Mouse (Mus musculus) left cerebral cortex, postnatal 4 days (tissue): Measurements from ENCODE around the gene Cacna1h. TPM values are rescaled to one million over a fixed set of nuclear protein-coding genes. Genes with fewer than 3 reads are reported as not detected.
A peak's percentile ranks its signal among the peaks of the same experiment; 100 is the strongest.

Experiments
- DNase-seq: peaks from one replicate; pipeline ENCODE4 v3.0.0-alpha.2; 2022
- intact Hi-C: fragments of 180-260 bp; cut with DNase I; formaldehyde crosslinking; loops from one replicate; pipeline ENCODE4 v1.15.1; 2025
- total RNA-seq, 2 experiments: library from RNA; stranded (reverse); gene quantifications; 2 replicates each; pipeline ENCODE4 v1.2.3; 2021

Gene Cacna1h
- total RNA-seq = 100 to 1,000 TPM in 1 of 2 experiments, 10 to 100 TPM in 1; 96.9 to 103 TPM

DNA sequence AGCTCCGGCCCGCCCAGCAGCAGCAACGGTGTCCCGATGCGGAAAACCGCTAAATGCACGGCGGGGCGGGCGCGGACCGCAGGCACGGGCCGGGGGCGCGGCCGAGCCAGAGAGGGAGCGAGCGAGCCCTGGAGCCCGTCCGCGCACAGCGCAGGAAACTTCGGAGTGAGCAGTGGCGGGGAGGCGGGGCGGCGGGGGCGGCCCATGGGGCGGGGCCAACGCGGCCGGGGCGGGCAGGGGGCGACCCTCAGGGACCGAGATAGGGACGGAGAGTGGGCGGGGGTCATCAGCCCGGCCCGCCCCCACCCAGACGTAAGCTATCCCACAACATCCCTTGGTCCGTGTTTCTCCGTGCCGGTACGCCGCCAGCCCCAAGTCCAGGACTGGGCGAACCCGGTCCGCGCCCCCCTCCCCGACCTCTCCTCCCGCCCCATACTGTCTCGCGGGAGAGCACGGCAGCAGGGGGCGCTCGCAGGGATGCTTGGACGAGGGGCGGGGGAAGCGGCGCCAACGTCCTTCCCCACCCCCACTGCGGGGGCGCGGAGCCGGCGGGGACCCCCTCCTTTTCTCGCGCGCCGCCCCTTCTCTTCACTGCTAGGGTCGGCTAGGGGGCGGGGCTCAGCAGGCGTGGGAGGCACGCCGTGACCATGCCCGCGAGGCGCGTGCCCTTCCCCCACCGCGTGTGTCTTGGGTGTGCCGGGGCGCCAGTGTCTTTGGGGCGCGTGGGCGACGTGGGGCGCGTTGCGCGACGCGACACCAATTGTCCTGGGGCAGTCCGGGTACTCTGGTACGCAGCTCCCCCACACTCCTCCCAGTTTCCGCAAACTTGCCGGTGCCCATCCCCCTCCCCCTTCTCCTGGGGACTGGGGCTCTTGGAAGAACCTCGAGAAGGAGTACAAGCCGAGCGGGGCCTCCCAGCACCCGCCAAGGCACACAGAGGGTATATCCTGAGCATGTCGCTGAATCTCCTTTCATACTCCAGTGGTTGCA, at the start of gene Cacna1h:
Cacna1h (minus strand) TSS at position 167 of the 990 bp plus-strand sequence.
- peak; percentile 70 for DNase-seq
- intact Hi-C loops = no loop called here

DNA sequence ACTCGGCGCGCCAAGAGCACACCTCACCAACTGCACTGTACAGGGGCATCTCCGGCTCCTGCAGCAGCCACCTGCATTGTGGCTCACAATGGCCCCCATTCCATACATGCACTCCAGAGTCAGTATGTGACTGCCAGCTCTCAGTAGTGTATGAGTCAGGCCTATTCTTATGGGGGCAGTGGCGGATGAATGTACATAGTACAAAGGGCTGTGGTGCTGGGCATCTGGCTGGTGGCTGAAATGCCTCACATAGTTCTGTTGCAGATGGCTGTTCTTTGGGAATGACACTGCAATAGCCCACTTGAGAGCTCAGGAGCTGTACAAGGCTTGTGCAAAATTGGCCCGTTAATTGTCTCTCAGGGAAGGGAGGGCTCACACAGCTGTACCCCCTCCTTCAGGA, 48.5 kb upstream of the Cacna1h start:
- intact Hi-C loops = no loop called here
- no peak for DNase-seq

- DNase-seq = no peak
- intact Hi-C loops = no loop called here
Observed at GRCm38 (mm10) chr17:25480820-25481219, 47.2 kb upstream of the Cacna1h start.

DNA sequence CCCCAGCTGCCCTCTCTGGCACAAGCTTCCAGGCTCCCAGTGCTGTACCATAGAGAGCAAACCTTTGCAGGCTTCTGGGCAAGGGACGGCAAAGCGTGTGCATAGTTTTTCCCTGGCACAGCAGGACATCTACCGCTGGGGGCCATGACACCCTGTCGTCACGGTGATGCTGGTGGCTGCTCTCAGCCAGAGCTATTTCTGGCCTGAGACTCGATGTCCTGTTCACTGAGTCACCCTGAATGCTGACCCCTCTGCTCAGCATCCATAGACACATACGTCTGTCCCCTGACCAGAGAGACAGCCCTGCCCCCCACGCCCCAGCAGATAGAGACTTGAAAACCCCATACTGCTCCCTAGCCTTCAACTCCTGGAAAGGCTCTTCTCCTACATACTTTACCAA, 46.6 kb upstream of the Cacna1h start:
- intact Hi-C loops = no loop called here
- DNase-seq = no peak

- intact Hi-C loops = loop anchor here (2.0 to 10.0 kb wide), 4 partner anchors 33 to 321 kb away; partner anchors contain the start of genes AC134908.4, Metrn and Prss34
- peak; percentile 56 for DNase-seq
Observed at GRCm38 (mm10) chr17:25475946-25476744, 42.6 kb upstream of the Cacna1h start.

DNA sequence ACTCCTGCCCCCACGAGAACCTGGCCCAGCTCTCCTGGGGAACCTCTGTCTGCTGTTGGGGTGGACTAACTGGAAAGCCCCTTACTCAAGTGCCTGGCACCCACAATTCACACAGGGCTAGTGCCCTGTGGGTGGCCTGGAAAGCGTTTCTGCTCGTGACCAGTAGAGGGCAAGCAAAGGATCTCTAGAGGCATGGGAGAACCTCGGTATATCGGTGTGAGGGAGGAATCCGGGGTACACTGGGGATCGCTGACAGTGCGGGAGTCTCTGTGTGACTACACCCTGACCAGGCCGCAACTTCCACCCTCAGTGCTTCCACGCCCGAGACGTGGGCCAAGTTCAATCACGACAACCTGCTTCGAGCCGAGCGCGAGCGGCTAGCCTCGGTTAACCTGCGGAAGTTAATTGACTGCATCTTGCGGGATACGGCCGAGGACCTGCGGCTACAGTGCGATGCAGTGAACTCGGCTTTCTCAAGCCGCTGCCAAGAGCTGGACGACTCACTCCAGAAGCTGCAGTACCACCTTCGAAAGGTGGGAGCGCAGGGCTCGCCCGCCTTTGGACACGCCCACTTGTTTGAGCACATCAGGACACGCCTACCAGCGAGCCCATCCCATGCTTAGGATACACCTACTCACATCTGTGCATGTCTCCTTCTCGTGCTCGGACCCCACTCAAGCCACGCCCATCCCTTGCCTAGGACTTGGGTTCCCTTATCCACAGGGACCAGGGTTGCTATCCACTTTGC, 40.9 kb upstream of the Cacna1h start:
- DNase-seq = peak; percentile 54
- intact Hi-C loops = loop anchor here (2.0 to 10.0 kb wide), 4 partner anchors 34 to 323 kb away; partner anchors contain the start of genes AC134908.4, Metrn and Prss34

- no peak for DNase-seq
- intact Hi-C loops = loop anchor here (5.0 to 10.0 kb wide), 2 partner anchors 140 to 177 kb away; partner anchors contain the start of gene Prss34
Observed at GRCm38 (mm10) chr17:25472044-25472443, 38.5 kb upstream of the Cacna1h start.

DNA sequence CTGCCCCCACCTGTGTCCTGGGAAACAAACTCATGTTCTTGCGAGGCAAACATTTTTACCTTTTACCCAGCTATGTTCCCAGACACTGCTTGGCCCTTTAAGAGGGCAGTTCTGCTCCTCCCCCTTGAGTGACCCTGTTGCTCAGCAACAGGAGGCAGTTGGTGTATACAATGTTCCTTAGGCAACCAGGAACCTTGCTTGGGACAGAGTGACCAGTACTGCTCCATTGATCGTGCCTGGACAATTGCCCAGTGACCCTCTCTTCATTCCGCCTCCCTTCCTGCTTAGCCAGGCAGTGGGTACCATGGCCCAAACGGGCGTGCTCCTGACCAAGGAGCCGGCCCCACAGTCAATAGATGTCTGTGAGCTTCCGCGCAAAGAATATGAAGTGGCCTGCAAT, 37.8 kb upstream of the Cacna1h start:
- peak; percentile 39 for DNase-seq
- intact Hi-C loops = loop anchor here (5.0 to 10.0 kb wide), 2 partner anchors 139 to 177 kb away; partner anchors contain the start of gene Prss34

DNA sequence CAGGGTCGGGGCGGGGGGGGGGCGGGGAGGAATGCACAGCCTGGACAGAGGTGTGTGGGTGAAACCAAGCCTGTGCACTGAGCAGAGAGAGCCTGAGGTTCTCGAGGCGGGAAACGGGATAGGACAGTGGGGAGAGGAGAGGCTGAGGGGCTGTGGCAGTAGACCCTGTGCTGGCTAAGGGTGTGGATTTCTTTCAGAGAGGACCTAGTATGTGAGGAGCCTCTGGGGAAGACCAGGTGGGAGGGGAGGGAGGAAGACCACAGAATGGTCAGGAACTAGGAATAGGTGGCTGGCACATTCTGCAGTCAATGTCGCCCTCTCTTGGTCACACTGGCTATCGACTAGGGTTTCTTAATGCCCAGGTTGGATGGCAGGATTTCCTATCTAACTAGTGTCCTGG, 36.2 kb upstream of the Cacna1h start:
- DNase-seq = peak; percentile 73
- intact Hi-C loops = loop anchor here (1.0 to 10.0 kb wide), 3 partner anchors 71 to 175 kb away; partner anchors contain the start of gene Prss34

- no peak for DNase-seq
- intact Hi-C loops = no loop called here
Observed at GRCm38 (mm10) chr17:25468301-25468700, 34.7 kb upstream of the Cacna1h start.

- no peak for DNase-seq
- intact Hi-C loops = no loop called here
Observed at GRCm38 (mm10) chr17:25467781-25468180, 34.2 kb upstream of the Cacna1h start.

- no peak for DNase-seq
- intact Hi-C loops = no loop called here
Observed at GRCm38 (mm10) chr17:25466257-25466656, 32.7 kb upstream of the Cacna1h start.

GRCm38 (mm10) chr17:25464091-25464490, 30.5 kb upstream of the Cacna1h start:
- no peak for DNase-seq
- intact Hi-C loops = no loop called here

- intact Hi-C loops = no loop called here
- no peak for DNase-seq
Observed at GRCm38 (mm10) chr17:25463326-25463945, 29.9 kb upstream of the Cacna1h start.

- peak; percentile 44 for DNase-seq
- intact Hi-C loops = no loop called here
Observed at GRCm38 (mm10) chr17:25462236-25462875, 28.8 kb upstream of the Cacna1h start.

GRCm38 (mm10) chr17:25456540-25456939, 23.0 kb upstream of the Cacna1h start:
- no peak for DNase-seq
- intact Hi-C loops = no loop called here

DNA sequence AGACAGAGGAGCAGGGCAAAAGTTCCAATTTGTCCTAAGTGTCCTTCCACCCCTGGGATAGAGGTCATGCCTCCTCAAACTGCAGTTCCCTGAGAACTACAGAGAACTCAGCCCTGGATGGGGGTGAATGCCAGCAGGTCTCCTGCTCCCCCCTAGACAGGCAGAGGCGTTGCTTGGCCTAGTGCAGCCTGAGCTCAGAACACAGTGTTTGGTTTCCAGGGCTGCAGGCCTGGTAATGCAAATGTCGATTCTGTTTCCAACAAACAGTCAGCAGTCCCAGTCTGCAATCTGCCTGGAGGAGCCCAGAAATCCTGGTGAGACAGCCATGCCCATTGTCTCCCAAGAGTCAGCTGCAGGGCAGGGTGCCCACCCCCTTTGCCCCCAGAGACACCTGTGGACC, 20.7 kb upstream of the Cacna1h start, which contains the start of gene Tekt4:
Tekt4 (plus strand) TSS at position 344 of the 400 bp plus-strand sequence.
- intact Hi-C loops = no loop called here
- no peak for DNase-seq

DNA sequence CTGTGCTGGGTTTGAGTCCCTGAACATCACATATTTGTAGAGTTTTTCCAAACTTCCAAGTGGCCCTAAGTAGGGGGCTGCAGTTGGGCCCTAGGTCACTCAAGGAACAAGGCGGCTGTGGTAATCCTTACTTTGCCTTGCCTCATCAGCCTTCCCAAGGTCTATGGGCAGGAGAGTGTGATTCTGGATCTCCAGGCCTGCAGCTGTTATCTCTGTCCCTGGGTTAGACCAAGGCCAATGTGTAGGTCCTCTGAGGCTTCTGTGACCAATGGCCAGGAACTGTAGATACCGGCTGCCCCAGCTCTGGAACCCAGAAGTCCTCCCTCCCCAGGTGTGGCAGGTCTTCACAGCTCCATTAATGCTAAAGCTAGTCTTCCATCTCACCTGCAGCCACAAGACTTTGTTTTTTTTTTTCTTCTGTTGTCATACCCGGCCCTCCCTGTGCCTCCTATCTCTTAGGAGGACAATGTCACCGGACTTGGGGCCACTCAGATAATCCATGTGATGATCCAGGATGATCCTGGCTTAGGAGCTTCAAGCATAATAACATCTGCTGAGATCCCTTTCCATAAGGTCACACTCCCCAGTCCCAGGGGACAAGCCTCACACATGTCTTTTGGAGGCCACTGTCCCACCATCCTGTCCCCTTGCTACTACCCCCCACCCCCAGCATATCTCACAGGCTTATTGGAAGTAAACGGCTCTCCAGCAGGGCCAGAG, 18.8 kb upstream of the Cacna1h start:
- intact Hi-C loops = no loop called here
- DNase-seq = no peak

DNA sequence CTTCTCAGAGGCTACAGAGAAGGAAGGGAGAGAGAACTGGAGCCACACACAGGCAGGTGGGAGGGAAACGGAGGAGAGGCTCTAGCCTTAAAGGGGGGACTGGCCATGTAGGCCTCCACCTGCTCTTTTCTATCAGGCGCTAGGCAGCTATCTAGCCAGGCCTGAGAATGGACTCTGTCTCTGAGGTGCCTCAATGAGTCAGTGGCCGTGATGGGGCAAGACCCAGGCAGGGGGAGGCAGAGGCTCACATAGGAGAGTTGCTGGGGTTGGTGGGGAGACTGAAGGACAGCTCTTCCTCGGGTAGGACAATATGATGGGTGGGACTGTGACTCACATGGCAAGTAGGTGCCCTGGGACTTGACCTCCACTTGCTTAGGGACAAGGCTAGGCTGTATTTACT, 16.7 kb upstream of the Cacna1h start:
- intact Hi-C loops = no loop called here
- DNase-seq = no peak
